Mouse (Mus musculus): ENCODE data around the gene Clcnkb. TPM values are rescaled to one million over a fixed set of nuclear protein-coding genes. Genes with fewer than 3 reads are reported as not detected.

Gene Clcnkb
- polyA plus RNA-seq, 1 experiment, result not detected

DNA sequence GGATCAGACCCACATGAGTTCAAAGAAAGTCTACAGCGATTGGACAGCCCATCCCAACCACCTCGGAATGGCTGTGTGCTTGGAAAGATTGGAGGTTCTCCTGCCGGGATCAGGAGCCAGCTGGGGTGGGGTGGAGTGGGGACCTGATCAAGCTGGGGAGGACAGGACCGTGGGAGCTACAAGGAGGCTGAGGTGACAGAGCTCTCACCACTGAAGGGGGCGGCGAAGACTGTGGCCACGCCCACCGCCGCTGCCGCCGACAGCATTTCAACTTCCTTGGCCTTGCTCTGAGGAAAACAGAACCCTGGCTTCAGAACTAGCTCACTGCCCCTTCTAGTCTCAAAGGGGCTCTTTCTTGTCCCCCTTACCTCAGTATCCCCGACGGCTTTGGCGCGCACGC is 21.1 kb downstream of the Clcnkb start:
- Histone ChIP-seq H3K4me1 (ENCODE audit: control insufficient read depth, insufficient read depth, low read length) (no peaks in the 10 kb centered on the region), H3K27ac (ENCODE audit: insufficient read depth, low read length) (no peak overlapping the region), H3K4me3 (ENCODE audit: insufficient read depth, low read length) (no peak overlapping the region)
- TF ChIP-seq POLR2A (IDR thresholded peaks at IDR 0.05; ENCODE audit: extremely low read depth, insufficient read depth, low read length) (no peak), CTCF (IDR thresholded peaks at IDR 0.05; ENCODE audit: extremely low read depth, insufficient read depth, low read length) (no peak)

DNA sequence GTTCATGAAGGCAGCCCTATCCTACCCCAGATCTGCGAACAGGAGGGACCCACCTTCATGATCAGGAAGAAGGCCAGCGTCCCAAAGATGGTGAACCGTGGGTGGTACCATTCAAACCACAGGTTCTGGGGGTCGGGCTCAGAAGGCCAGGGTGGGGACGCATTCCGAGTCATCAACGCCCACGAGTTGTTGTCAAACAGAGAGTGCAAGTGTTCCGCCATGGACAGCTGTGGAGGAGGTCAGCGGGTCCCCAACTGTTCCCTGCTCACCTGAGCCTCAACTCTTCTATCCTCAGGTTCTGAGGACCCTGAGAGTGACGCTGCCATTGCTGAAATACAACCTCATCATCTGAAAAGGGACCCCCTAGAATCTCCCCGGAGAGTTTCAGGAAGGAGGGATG is 24.5 kb downstream of the Clcnkb start:
- TF ChIP-seq POLR2A (IDR thresholded peaks at IDR 0.05; ENCODE audit: extremely low read depth, insufficient read depth, low read length), result no peak
- no peak for TF ChIP-seq CTCF (IDR thresholded peaks at IDR 0.05; ENCODE audit: extremely low read depth, insufficient read depth, low read length)
- Histone ChIP-seq H3K4me1 (ENCODE audit: control insufficient read depth, insufficient read depth, low read length) (no peaks in the 10 kb centered on the region), H3K27ac (ENCODE audit: insufficient read depth, low read length) (no peak overlapping the region), H3K4me3 (ENCODE audit: insufficient read depth, low read length) (no peak overlapping the region)

DNA sequence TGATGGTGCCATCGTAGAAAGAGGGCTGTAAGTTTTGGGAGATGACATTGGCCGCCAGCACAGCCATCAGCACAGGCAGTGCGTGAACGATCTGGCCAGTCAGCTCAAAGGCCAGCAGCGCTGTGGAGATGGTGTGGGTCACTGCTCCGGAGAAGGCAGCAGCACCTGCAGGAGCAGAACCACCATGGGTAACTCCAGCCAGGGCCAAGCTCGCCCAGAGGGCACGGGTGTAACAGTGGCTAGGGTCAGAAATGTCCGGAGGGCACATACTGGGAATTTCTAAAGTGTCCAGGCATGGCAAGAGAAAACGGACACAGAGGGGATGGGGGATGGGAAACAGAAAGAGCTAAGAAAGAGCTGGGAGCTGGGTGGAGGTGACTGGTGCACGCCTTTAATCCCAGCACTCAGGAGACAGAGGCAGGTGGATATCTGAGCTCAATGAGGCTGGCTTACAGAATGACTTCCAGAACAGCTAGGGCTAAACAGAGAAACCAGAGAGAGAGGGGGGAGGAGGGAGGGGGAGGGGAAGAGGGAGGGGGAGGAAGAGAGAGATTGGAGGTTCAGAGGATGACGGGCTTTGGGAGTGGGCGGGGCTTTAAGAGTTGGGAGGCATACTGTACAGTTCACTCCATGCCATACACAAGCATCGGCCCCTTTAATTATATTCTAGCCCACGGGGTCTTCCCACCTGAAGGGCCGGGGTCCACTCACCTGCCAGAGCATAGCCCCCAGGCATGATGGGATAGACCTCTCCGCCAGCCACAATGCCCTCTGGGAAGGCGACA is 26.3 kb downstream of the Clcnkb start:
- Histone ChIP-seq H3K4me1 (ENCODE audit: control insufficient read depth, insufficient read depth, low read length) (no peaks in the 10 kb centered on the region), H3K4me3 (ENCODE audit: insufficient read depth, low read length) (no peak overlapping the region), H3K27ac (ENCODE audit: insufficient read depth, low read length) (no peak overlapping the region)
- TF ChIP-seq CTCF (IDR thresholded peaks at IDR 0.05; ENCODE audit: extremely low read depth, insufficient read depth, low read length) (no peak), POLR2A (IDR thresholded peaks at IDR 0.05; ENCODE audit: extremely low read depth, insufficient read depth, low read length) (no peak)

DNA sequence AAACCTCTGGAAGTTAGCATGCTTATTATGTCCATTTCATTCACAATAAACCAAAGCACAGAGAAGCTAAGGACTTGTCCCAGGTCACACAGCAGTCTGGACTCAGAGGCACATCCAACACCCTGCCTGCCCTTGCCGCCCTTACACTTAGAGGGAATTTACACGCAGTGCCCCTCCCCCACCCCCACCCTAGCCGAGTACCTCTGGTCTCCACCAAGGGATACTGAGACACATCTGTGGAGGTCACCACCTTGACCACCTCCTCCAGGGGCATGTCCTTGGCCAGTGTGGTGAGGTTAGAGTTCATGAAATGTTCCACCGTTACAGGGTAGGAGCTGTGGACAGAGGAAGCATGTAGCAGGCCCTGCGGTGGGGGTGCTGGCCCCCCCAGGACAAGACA is 27.9 kb downstream of the Clcnkb start:
- Histone ChIP-seq H3K4me3 (ENCODE audit: insufficient read depth, low read length) (no peak overlapping the region), H3K4me1 (ENCODE audit: control insufficient read depth, insufficient read depth, low read length) (no peaks in the 10 kb centered on the region), H3K27ac (ENCODE audit: insufficient read depth, low read length) (no peak overlapping the region)
- TF ChIP-seq POLR2A (IDR thresholded peaks at IDR 0.05; ENCODE audit: extremely low read depth, insufficient read depth, low read length) (no peak), CTCF (IDR thresholded peaks at IDR 0.05; ENCODE audit: extremely low read depth, insufficient read depth, low read length) (no peak)

DNA sequence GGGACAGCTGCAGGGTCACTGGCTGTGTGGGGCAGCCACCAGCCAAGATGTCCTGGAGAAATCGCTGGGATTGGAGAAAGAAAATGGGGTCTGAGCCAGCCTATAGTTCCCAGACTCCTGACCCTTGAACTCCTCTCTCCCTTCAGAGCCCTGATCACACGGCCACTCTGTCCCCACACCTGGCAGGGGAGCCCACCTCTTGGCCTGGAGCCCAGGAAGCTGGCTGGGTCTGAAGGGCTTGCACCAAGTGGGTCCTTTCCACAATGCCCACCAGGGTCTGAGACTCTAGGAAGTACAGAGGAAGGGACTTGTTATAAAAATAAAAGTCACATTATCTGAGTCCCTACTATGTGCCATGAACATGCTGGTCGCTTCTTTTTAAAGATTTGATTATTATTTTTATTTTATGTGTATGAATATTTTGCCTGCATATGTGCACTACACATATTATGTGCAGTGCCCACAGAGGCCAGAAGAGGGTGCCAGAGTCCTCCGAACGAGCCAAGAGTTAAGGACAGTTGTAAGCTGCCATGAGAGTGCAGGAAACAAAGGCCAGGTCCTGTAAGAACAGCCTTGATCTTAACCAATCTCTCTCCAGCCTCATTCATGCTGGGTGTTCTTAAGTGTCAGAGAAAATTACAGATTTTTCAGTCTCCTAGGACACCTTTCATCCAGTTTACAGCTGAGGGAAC is 28.6 kb downstream of the Clcnkb start:
- Histone ChIP-seq H3K4me1 (ENCODE audit: control insufficient read depth, insufficient read depth, low read length) (no peaks in the 10 kb centered on the region), H3K4me3 (ENCODE audit: insufficient read depth, low read length) (no peak overlapping the region), H3K27ac (ENCODE audit: insufficient read depth, low read length) (no peak overlapping the region)
- peak; percentile 80 for TF ChIP-seq CTCF (IDR thresholded peaks at IDR 0.05; ENCODE audit: extremely low read depth, insufficient read depth, low read length)
- TF ChIP-seq POLR2A (IDR thresholded peaks at IDR 0.05; ENCODE audit: extremely low read depth, insufficient read depth, low read length), result no peak

DNA sequence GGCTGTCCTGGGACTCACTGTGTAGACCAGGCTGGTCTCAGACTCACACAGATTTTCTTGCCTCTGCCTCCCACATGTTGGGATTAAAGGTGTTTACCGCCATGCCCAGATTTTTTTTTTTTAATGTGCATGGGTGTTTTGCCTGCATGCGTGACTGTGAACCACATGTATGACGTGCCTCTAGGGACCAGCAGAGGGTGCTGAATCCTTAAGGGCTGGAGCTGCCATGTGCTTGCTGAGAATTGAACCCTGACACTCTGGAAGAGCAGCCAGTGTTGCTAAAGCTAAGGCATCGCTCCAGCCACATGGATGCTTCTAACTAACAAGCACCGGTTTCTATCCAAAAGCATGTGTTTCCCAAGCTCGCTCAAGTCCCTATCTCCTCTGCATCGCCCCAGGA is 29.7 kb downstream of the Clcnkb start:
- H3K4me1 ChIP-seq (ENCODE audit: control insufficient read depth, insufficient read depth, low read length), result no peaks in the 10 kb centered on the region
- no peak overlapping the region for H3K27ac ChIP-seq (ENCODE audit: insufficient read depth, low read length)
- TF ChIP-seq CTCF (IDR thresholded peaks at IDR 0.05; ENCODE audit: extremely low read depth, insufficient read depth, low read length), result 0 out of 2 replicates have a peak, but pooled peaks have one; percentile 15
- TF ChIP-seq POLR2A (IDR thresholded peaks at IDR 0.05; ENCODE audit: extremely low read depth, insufficient read depth, low read length), result no peak
- H3K4me3 ChIP-seq (ENCODE audit: insufficient read depth, low read length), result no peak overlapping the region

DNA sequence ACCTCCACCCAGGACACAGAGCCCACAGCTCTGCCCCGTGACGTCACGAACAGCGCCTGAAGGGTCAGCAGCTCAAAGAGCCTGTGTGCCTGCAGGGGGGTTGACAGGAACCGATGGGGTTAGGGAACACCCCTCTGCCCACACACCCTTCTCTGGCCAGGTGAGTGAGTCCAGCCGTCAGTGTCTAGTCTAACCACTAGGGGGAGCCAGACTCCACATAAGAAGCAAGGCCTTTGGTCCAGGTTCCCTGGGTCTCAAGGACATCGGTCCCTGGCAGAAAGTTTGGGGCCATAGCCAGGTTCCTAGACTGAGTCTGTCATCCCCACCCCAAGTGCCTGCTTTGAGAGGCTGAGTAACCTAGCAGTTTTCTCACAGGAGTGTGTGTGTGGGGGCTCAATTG is 30.5 kb downstream of the Clcnkb start:
- no peaks in the 10 kb centered on the region for H3K4me1 ChIP-seq (ENCODE audit: control insufficient read depth, insufficient read depth, low read length)
- H3K4me3 ChIP-seq (ENCODE audit: insufficient read depth, low read length), result no peak overlapping the region
- TF ChIP-seq CTCF (IDR thresholded peaks at IDR 0.05; ENCODE audit: extremely low read depth, insufficient read depth, low read length), result peak; percentile 87
- TF ChIP-seq POLR2A (IDR thresholded peaks at IDR 0.05; ENCODE audit: extremely low read depth, insufficient read depth, low read length), result no peak
- no peak overlapping the region for H3K27ac ChIP-seq (ENCODE audit: insufficient read depth, low read length)

DNA sequence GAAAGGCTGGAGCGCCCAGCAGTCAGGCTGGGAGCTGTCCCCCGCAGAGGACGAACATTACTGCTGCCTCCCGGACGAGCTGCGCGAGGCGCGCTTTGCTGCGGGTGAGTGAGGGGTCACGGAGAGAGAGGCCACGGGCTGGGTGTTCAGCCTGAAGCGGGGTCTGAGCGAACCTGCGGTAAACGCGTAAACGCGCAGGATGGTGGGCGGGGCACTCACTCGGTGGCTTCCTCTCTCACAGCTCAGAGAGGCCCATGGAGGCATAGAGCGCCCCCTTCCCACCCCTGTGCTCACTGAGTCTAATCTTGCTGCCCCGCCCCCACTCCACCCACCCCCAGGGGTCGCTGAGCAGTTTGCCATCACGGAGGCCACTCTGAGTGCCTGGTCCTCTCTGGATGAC is 33.4 kb downstream of the Clcnkb start:
- peak overlapping the region; percentile 15; the same call in 1 of the 2 replicates for H3K4me3 ChIP-seq (ENCODE audit: insufficient read depth, low read length)

DNA sequence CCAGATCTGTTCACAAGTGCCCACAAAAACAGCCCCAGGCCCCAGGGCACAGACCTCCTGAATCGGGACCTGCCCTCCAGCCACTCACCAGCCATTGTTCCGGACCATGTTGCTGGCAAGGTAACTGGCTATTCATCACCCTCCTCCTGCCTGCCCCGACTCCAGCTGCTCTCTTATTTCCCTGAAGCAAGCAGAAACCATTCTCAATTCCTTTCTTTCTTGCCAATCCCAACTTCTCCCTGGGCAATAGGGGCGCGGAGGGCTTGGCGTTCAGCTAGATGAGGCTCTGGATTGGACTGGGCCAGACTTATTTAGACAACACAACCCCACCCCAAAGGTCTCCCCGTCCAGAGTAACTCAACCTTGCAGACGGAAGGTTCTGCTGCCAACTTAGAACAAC is 36.1 kb downstream of the Clcnkb start:
- H3K4me3 ChIP-seq (ENCODE audit: insufficient read depth, low read length), result no peak overlapping the region
- H3K4me1 ChIP-seq (ENCODE audit: control insufficient read depth, insufficient read depth, low read length), result no peaks in the 10 kb centered on the region
- no peak for TF ChIP-seq CTCF (IDR thresholded peaks at IDR 0.05; ENCODE audit: extremely low read depth, insufficient read depth, low read length)
- TF ChIP-seq POLR2A (IDR thresholded peaks at IDR 0.05; ENCODE audit: extremely low read depth, insufficient read depth, low read length), result no peak
- no peak overlapping the region for H3K27ac ChIP-seq (ENCODE audit: insufficient read depth, low read length)

More for the DNA sequence above, 33.4 kb downstream of the Clcnkb start:
- TF ChIP-seq CTCF (IDR thresholded peaks at IDR 0.05; ENCODE audit: extremely low read depth, insufficient read depth, low read length), result no peak
- TF ChIP-seq POLR2A (IDR thresholded peaks at IDR 0.05; ENCODE audit: extremely low read depth, insufficient read depth, low read length), result no peak
- no peaks in the 10 kb centered on the region for H3K4me1 ChIP-seq (ENCODE audit: control insufficient read depth, insufficient read depth, low read length)
- H3K27ac ChIP-seq (ENCODE audit: insufficient read depth, low read length), result no peak overlapping the region

DNA sequence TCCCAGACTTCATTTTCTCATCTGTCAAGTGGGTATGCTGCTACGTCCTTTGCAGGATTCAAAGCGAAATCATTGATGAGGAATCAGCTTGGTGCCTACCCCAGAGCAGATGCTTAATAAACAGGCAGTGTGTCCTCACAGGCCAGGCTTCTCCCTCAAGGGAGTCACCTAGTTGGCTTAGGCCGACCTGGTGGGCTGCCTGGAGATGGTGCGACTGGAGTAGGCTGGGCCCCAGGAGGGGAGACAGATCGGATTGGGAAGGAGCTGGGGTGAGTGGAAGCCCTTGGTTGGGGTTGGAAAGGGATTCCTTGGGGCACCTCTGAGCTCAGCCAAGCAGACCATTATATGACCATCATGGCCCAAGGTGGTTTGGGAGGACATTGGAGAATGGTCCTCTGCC is 43.4 kb downstream of the Clcnkb start:
- Histone ChIP-seq H3K27ac (ENCODE audit: insufficient read depth, low read length) (no peak overlapping the region), H3K4me1 (ENCODE audit: control insufficient read depth, insufficient read depth, low read length) (no peaks in the 10 kb centered on the region), H3K4me3 (ENCODE audit: insufficient read depth, low read length) (no peak overlapping the region)
- no peak for TF ChIP-seq POLR2A (IDR thresholded peaks at IDR 0.05; ENCODE audit: extremely low read depth, insufficient read depth, low read length)
- no peak for TF ChIP-seq CTCF (IDR thresholded peaks at IDR 0.05; ENCODE audit: extremely low read depth, insufficient read depth, low read length)
